Mouse (Mus musculus) liver, embryonic 11.5 days (tissue): ENCODE data around the gene Nudcd3. TPM values are rescaled to one million over a fixed set of nuclear protein-coding genes. Genes with fewer than 3 reads are reported as not detected.

Experiments
- ATAC-seq: fragments of 200-750 bp; cut with Nextera tagmentation; replicated peaks from 2 replicates; pipeline ENCODE4 v1.8.0; 2017; ENCODE audit warnings: moderate number of reproducible peaks, mild to moderate bottlenecking, moderate TSS enrichment, moderate library complexity; ENCODE audit not compliant: low FRiP score
- DNase-seq: peaks from one replicate; pipeline ENCODE4 v3.0.0-alpha.2; 2017; ENCODE audit warnings: low spot score
- H3K27ac ChIP-seq: fragments of 300-500 bp; sonication (generic); 2 replicates; pipeline ENCODE4 v1.5.1; 2014; ENCODE audit warnings: mild to moderate bottlenecking, low read depth, low read length, control low read depth
- H3K27me3 ChIP-seq: fragments of 300-500 bp; sonication (generic); replicated peaks from 2 replicates; pipeline ENCODE4 v1.6.1; 2014; ENCODE audit warnings: low read length, mixed read lengths; ENCODE audit not compliant: control insufficient read depth, insufficient read depth
- H3K36me3 ChIP-seq: fragments of 300-500 bp; sonication (generic); 2 replicates; pipeline ENCODE4 v1.6.1; 2014; ENCODE audit warnings: mild to moderate bottlenecking, low read length, moderate library complexity, mixed read lengths; ENCODE audit not compliant: control insufficient read depth, insufficient read depth
- H3K4me1 ChIP-seq: fragments of 300-500 bp; sonication (generic); replicated peaks from 2 replicates; pipeline ENCODE4 v1.6.1; 2014; ENCODE audit warnings: low read length, mixed read lengths; ENCODE audit not compliant: control insufficient read depth, insufficient read depth
- H3K4me2 ChIP-seq: fragments of 300-500 bp; sonication (generic); 2 replicates; pipeline ENCODE4 v1.6.1; 2014; ENCODE audit warnings: mild to moderate bottlenecking, control low read depth, moderate library complexity
- H3K4me3 ChIP-seq: fragments of 300-500 bp; sonication (generic); 2 replicates; pipeline ENCODE4 v1.5.1; 2014; ENCODE audit warnings: low read depth, low read length, control low read depth
- H3K9ac ChIP-seq: fragments of 300-500 bp; sonication (generic); 2 replicates; pipeline ENCODE4 v1.6.1; 2014; ENCODE audit warnings: low read depth, low read length, control low read depth
- H3K9me3 ChIP-seq: fragments of 300-500 bp; sonication (generic); 2 replicates; pipeline ENCODE4 v1.6.1; 2016; ENCODE audit warnings: low read length, inconsistent platforms, mixed read lengths; ENCODE audit not compliant: control insufficient read depth
- WGBS: fragments of 180-500 bp; shearing (Covaris S2); extraction: QIAGEN DNeasy Blood & Tissue Kit; methylation state at CpG from one replicate; pipeline ENCODE4 v1.1.7; 2014; 5-methylcytosine and 5-hydroxymethylcytosine counted together
- polyA plus RNA-seq: library from polyadenylated mRNA; unstranded; fragments of >200 nt; fragmentation: Nextera tagmentation; extraction: Ambion mirVana; gene quantifications from 2 replicates; pipeline ENCODE4 v1.2.1, GENCODE M21; 2014

Nudcd3 gene
- polyA plus RNA-seq, 1 experiment from 2014 or later: 31.9 TPM

DNA sequence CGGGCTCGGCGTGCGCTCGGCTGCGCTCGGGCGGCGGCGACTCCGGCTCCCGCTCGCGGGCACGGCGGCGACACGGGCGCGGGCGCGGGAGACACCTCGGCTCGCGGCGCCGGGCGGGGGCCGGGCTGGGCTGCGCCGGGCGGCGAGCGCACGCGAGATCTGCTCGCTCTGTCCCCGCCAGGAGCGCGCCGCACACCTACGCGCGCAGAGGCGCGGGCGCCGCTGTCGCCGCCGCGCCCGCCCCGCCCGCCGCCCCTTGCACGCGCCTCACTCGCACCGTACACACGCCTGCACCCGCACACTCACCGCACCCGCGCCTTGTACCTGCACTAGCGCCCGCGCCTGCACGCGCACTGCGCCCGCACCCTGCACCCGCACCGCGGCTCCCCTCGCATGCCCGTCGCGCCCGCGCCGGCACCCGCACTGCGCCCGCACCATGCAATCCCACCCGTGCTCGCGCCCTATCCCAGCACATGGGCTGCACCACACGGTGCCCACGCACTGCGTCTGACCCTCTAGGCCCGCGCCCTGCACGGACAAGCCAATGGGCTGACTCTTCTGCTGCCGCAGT lies 134.6 kb downstream of the Nudcd3 start:
- peak overlapping the region; percentile 76 for H3K4me2 ChIP-seq
- no peaks in the 10 kb centered on the region for H3K36me3 ChIP-seq
- H3K9ac ChIP-seq: no peak overlapping the region
- peaks cover 69% of the 10 kb centered on the region for H3K27me3 ChIP-seq
- 2% methylated on average over 89 of the region's 95 CpGs for WGBS
- no peaks in the 10 kb centered on the region; the same call in 1 of the 2 replicates for H3K4me1 ChIP-seq
- no peaks in the 10 kb centered on the region for H3K9me3 ChIP-seq
- DNase-seq (no peak), ATAC-seq (no peak)
- H3K4me3 ChIP-seq: peak overlapping the region; percentile 47
- no peak overlapping the region for H3K27ac ChIP-seq

DNA sequence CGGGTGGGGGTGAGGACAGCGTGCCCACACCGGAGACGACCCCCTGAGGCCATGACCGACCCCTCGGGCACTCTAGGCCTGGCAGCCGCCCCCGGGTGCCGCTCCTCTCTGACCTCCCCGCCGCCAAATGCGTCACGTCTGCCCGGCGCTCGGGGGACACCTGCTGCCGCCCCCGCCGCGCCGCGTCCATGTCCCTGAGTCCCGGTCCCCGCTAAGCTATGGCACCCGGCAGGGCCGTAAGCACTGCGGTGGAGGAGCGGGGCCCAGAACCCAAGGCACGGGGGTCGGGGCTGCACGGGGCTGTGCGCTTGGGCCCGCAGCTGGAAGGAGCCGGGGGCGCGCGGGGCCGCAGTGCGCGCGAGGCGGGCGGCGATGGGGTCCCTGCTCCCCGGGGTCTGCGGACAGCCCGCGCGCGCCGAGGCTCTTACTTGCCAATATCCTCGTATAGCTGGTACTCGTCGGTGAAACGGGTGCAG lies 135.1 kb downstream of the Nudcd3 start:
- WGBS: 2% methylated on average over 55 of the region's 55 CpGs
- Histone ChIP-seq H3K4me3 (peak overlapping the region; percentile 47), H3K27ac (no peak overlapping the region), H3K4me2 (peak overlapping the region; percentile 76), H3K36me3 (no peaks in the 10 kb centered on the region), H3K4me1 (no peaks in the 10 kb centered on the region; the same call in 1 of the 2 replicates), H3K27me3 (peaks cover 69% of the 10 kb centered on the region), H3K9me3 (no peaks in the 10 kb centered on the region), H3K9ac (no peak overlapping the region)
- DNase-seq (no peak), ATAC-seq (no peak)

DNA sequence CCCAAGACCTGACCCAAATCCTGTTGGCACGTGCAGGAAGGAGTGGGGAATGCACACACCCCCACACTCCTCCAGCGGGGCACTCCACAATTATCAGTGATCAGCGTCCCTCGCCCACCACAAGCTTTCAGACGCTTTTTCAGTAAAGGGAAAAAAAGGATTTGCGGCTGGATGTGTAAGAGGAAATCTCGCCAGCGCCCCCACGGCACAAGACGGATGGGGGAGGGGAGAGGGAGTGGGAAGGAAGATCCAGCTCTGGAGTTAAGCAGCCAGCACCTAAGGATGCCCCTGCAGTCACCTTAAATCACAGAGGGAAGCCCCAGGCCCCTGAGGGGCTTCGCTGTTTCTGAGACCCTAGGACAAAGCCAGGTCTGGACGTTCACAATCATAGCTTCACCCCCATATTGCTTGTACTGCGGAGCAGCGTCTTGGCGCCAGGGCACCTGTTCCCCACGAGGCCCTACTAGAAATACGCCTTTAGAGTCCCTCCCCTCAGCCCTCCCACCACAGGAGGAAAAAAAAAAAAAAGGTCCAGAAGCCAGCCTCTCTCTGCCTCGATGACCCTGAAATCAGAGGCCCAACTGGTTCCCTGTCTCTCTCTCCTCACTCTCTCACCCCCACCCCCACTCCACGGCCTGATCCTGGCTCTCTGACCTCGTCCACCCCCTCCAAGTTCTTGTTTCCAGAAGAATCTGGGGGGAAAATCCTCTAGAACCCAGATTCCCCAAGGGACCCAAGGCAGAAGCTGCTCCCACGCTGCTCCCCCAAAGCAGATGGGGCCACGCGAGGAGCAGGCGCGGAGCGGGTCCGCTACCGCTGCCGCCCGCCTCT lies 135.8 kb downstream of the Nudcd3 start:
- Histone ChIP-seq H3K9ac (no peak overlapping the region), H3K4me2 (peak overlapping the region; percentile 76), H3K4me3 (peak overlapping the region; percentile 47), H3K9me3 (no peaks in the 10 kb centered on the region), H3K4me1 (no peaks in the 10 kb centered on the region; the same call in 1 of the 2 replicates), H3K27ac (no peak overlapping the region), H3K36me3 (no peaks in the 10 kb centered on the region), H3K27me3 (peaks cover 65% of the 10 kb centered on the region)
- ATAC-seq (no peak), DNase-seq (no peak)
- 6% methylated on average over 30 of the region's 30 CpGs for WGBS

DNA sequence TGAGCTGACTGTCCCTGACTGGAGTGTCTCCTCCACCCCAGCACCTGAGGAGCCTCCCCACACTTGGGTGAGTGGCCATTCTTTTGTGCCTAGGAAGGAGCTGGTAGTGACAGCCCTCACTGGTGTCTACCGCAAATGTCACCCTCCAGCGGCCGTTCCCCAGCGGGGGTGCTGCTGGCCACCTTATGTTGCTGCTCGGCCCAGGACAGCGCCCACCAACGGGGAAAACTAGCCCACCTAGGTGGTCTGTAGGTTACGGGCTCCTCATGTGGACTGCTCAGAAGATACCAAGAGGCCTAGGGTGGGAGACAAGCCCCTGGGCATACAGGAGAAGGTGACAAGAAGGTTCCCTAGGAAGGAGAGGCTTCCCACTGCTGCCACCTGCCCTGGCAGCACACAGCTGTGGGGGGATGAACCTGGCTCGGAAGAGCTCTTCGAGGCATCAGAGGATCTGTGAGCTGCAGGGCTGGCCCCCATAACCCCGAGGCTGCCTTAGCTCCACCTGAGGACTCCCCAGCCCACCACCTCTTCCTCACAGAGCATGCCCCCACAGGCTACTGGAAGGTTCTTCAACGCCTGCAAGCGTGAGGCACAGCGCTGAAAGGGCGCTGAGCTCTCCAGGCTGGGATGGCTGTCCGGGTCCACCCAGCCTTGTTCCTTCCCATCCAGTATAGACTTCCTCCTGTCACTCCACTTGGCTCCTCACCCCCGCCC lies 136.6 kb downstream of the Nudcd3 start:
- no peak for ATAC-seq
- Histone ChIP-seq H3K36me3 (no peaks in the 10 kb centered on the region), H3K27ac (no peak overlapping the region), H3K4me2 (no peak overlapping the region), H3K4me3 (no peak overlapping the region), H3K27me3 (peaks cover 60% of the 10 kb centered on the region), H3K9ac (no peak overlapping the region), H3K4me1 (no peaks in the 10 kb centered on the region; the same call in 1 of the 2 replicates), H3K9me3 (no peaks in the 10 kb centered on the region)
- DNase-seq: no peak
- 41% methylated on average over 17 of the region's 17 CpGs for WGBS

DNA sequence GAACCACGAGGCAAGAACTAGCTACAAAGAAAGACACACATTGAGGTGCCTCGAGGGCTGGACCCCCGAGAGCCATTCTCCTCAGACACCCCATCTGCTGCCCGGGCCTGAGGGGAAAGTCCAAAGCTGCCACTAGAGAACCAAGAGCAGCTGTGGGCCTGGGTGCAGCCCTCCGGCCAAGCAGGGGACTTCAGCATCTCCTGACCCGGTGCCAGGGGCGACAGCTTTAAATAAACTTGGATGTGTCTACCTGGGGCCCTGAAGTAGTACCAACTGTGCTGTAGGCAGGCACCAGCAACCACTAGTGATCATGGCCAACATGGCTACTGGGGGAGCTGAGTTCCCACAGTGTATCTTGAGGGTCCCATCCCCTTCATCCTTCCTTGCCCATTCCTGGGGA lies 137.2 kb downstream of the Nudcd3 start:
- H3K9ac ChIP-seq: no peak overlapping the region
- no peaks in the 10 kb centered on the region for H3K9me3 ChIP-seq
- ATAC-seq (no peak), DNase-seq (no peak)
- WGBS: 80% methylated on average over 7 of the region's 7 CpGs
- peaks cover 54% of the 10 kb centered on the region for H3K27me3 ChIP-seq
- H3K4me3 ChIP-seq: no peak overlapping the region
- H3K36me3 ChIP-seq: no peaks in the 10 kb centered on the region
- no peak overlapping the region for H3K27ac ChIP-seq
- H3K4me2 ChIP-seq: no peak overlapping the region
- no peaks in the 10 kb centered on the region; the same call in 1 of the 2 replicates for H3K4me1 ChIP-seq

DNA sequence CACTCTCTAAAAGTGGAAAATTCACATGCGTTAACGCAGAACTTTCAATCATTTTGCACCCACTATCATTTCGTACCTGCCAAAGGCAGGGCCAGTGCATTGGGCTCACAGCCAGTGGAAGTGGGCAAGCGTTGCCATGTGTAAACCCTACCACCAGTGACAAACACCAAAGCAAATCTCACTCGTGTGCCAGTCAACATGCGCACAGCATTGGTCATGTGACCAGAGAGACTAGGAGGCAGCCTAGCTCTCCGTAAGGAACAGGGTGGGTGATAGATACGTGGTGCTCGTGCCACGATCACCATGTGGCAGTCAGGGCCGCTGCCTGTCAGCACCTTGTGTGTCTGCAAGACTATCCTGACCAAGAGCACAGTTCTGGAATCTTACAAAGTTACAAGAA lies 137.9 kb downstream of the Nudcd3 start:
- ATAC-seq: no peak
- Histone ChIP-seq H3K27ac (no peak overlapping the region), H3K4me2 (no peak overlapping the region), H3K9ac (no peak overlapping the region), H3K4me1 (no peaks in the 10 kb centered on the region; the same call in 1 of the 2 replicates), H3K4me3 (no peak overlapping the region), H3K36me3 (no peaks in the 10 kb centered on the region), H3K9me3 (no peaks in the 10 kb centered on the region), H3K27me3 (peaks cover 46% of the 10 kb centered on the region)
- 85% methylated on average over 11 of the region's 11 CpGs for WGBS
- no peak for DNase-seq

DNA sequence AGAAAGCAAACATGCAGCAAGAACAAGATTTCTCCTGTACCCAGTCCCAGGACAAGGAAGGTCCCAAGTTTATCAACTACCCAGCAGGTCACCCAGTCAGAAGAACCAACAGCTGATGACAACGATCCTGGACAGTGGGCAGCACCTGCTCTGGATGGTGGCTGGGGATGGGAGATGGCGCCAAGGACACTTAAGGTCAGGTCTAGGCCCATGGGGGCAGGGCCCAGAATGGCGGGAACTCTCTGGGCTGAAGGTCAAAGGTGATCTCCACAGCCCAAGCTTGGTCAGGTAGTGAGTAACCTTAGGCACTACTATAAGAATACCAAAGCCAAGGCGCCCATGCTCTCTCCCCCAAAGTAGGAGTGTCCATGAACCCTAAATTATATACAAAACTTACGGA lies 138.3 kb downstream of the Nudcd3 start:
- Histone ChIP-seq H3K27me3 (peaks cover 42% of the 10 kb centered on the region), H3K4me1 (no peaks in the 10 kb centered on the region; the same call in 1 of the 2 replicates)
- 74% methylated on average over 5 of the region's 5 CpGs for WGBS

DNA sequence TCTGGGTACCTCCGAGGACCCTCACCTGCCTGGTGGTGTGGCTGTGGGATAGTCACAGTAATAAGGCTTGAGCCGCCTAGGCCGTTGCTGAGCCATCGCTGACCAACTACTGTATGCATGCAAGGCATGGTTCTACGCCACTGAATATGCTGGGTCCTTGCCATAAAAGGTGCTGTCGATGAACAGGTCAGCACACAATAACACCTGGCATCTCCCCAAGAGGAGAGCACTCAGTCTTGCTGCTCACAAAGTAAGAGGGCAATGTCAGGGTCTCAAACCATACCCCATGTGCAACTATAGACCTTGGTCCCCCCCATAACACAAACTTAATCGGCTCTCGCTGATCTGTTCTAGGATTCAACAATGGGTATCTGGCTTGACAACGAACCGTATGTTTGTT lies 141.1 kb downstream of the Nudcd3 start:
- 89% methylated on average over 10 of the region's 10 CpGs for WGBS
- Histone ChIP-seq H3K9ac (no peak overlapping the region), H3K9me3 (no peaks in the 10 kb centered on the region), H3K36me3 (no peaks in the 10 kb centered on the region), H3K4me1 (no peaks in the 10 kb centered on the region), H3K27me3 (peaks cover 15% of the 10 kb centered on the region), H3K27ac (no peak overlapping the region), H3K4me2 (no peak overlapping the region), H3K4me3 (no peak overlapping the region)
- ATAC-seq (no peak), DNase-seq (no peak)

More for the DNA sequence above, 138.3 kb downstream of the Nudcd3 start:
- no peaks in the 10 kb centered on the region for H3K9me3 ChIP-seq
- H3K4me3 ChIP-seq: no peak overlapping the region
- no peak overlapping the region for H3K27ac ChIP-seq
- ATAC-seq (no peak), DNase-seq (no peak)
- no peaks in the 10 kb centered on the region for H3K36me3 ChIP-seq
- no peak overlapping the region for H3K9ac ChIP-seq
- no peak overlapping the region for H3K4me2 ChIP-seq
